7 mouse cellular contexts compared by ENCODE assay signal in the genomic region with DNA sequence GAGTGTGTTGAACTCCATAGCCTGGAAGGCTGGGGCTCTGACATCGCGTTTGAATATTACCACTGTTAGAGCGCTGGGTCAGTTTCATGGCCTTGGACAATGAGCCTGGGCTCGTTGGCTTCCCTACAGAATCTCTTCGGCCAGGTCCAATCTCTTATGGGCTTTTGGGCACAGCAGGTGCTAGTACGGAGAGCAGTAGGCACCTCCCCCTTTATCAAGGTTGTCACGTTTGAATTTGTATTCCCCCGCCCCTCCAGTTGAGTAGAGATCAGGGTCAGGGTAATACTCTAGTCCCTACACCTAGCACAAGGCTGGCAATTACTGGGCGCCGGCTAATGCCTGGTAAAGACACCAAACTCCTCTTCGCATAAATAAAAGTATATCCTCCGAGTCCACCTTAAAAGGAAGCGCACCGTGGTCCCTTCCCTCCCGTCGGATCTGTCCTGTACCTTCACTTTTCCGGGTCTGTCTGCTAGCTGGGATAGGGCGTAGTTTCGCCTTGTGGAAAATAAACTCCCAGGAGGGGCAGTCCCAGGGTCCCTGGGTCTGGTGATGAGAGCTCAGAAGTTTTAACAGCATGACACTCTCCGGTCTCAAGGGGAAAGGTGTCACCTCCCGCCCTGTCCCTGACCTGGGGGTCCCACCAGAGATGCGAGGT. TPM values are rescaled to one million over a fixed set of nuclear protein-coding genes. Genes with fewer than 3 reads are reported as not detected.
DNase-seq lines count a peak whose midpoint lies in the region; ATAC-seq and TF ChIP-seq lines count a peak whose summit lies in the region.

No protein-coding gene starts in this region.

- no peak for DNase-seq in lung, embryonic 14.5 days
- DNase-seq in lung, postnatal 10 days, result no peak
- no peak for DNase-seq in thymus, postnatal 10 days (ENCODE audit: low spot score in 2 of 2)

- under 1% methylated on average over 22 of the region's 22 CpGs for WGBS in lung, embryonic 14.5 days
- WGBS in embryonic facial prominence, embryonic 12.5 days, result under 1% methylated on average over 22 of the region's 22 CpGs
- WGBS in hindbrain, embryonic 16.5 days, result under 1% methylated on average over 22 of the region's 22 CpGs
- under 1% methylated on average over 22 of the region's 22 CpGs for WGBS in midbrain, embryonic 16.5 days

- peak overlapping the region; percentile 80 for H3K4me2 ChIP-seq in lung, embryonic 14.5 days
- peak overlapping the region; percentile 89 for H3K4me2 ChIP-seq in embryonic facial prominence, embryonic 12.5 days (replicated peaks)
- H3K4me2 ChIP-seq in hindbrain, embryonic 16.5 days (ENCODE audit: low read length), result peak overlapping the region; percentile 96
- H3K4me2 ChIP-seq in midbrain, embryonic 16.5 days (ENCODE audit: low read length), result peak overlapping the region; percentile 79

- H3K27ac ChIP-seq in lung, embryonic 14.5 days (ENCODE audit: low read depth), result no peak overlapping the region
- H3K27ac ChIP-seq in embryonic facial prominence, embryonic 12.5 days, result no peak overlapping the region
- no peak overlapping the region for H3K27ac ChIP-seq in hindbrain, embryonic 16.5 days (ENCODE audit: low read depth, low read length)
- H3K27ac ChIP-seq in midbrain, embryonic 16.5 days (ENCODE audit: low read length), result no peak overlapping the region

- TF ChIP-seq CTCF in lung, embryonic 14.5 days (IDR thresholded peaks at IDR 0.05; ENCODE audit: low read depth), result no peak

- H3K36me3 ChIP-seq in lung, embryonic 14.5 days (ENCODE audit: insufficient read depth), result 0 out of 2 replicates have a peak, but pooled peaks cover 3% of the 10 kb centered on the region
- no peaks in the 10 kb centered on the region for H3K36me3 ChIP-seq in embryonic facial prominence, embryonic 12.5 days
- H3K36me3 ChIP-seq in hindbrain, embryonic 16.5 days (ENCODE audit: control insufficient read depth, insufficient read depth, low read length), result no peaks in the 10 kb centered on the region
- no peaks in the 10 kb centered on the region for H3K36me3 ChIP-seq in midbrain, embryonic 16.5 days (ENCODE audit: control insufficient read depth, insufficient read depth, low read length)

- no peak; the same call in 1 of the 2 replicates for ATAC-seq in lung, embryonic 14.5 days (ENCODE audit: insufficient read depth)
- peak; percentile 8; the same call in 1 of the 2 replicates for ATAC-seq in embryonic facial prominence, embryonic 12.5 days (ENCODE audit: insufficient number of reproducible peaks, insufficient read depth, low FRiP score, low TSS enrichment)
- peak; percentile 40 for ATAC-seq in hindbrain, embryonic 16.5 days
- ATAC-seq in midbrain, embryonic 16.5 days, result peak; percentile 5; the same call in 1 of the 2 replicates
- ATAC-seq in activated CD4-positive, CD25-positive, alpha-beta regulatory T cell, adult 4 months, result no peak

- H3K27me3 ChIP-seq in lung, embryonic 14.5 days (ENCODE audit: insufficient read depth, low read length), result peaks cover 20% of the 10 kb centered on the region
- peaks cover 37% of the 10 kb centered on the region for H3K27me3 ChIP-seq in embryonic facial prominence, embryonic 12.5 days
- peaks cover 4% of the 10 kb centered on the region for H3K27me3 ChIP-seq in hindbrain, embryonic 16.5 days (replicated peaks; ENCODE audit: control insufficient read depth, insufficient read depth, low read length)
- H3K27me3 ChIP-seq in midbrain, embryonic 16.5 days (ENCODE audit: control insufficient read depth, insufficient read depth, low read depth, low read length), result no peaks in the 10 kb centered on the region

- H3K9ac ChIP-seq in lung, embryonic 14.5 days, result peak overlapping the region; percentile 63
- peak overlapping the region; percentile 62 for H3K9ac ChIP-seq in embryonic facial prominence, embryonic 12.5 days
- peak overlapping the region; percentile 68 for H3K9ac ChIP-seq in hindbrain, embryonic 16.5 days (ENCODE audit: low read depth, low read length)
- peak overlapping the region; percentile 67 for H3K9ac ChIP-seq in midbrain, embryonic 16.5 days (ENCODE audit: low read depth, low read length)

- H3K4me3 ChIP-seq in lung, embryonic 14.5 days (ENCODE audit: low read depth, low read length), result peak overlapping the region; percentile 79
- H3K4me3 ChIP-seq in embryonic facial prominence, embryonic 12.5 days, result peak overlapping the region; percentile 94
- H3K4me3 ChIP-seq in hindbrain, embryonic 16.5 days (ENCODE audit: low read length), result peak overlapping the region; percentile 64
- peak overlapping the region; percentile 70 for H3K4me3 ChIP-seq in midbrain, embryonic 16.5 days (ENCODE audit: low read depth, low read length)

- H3K9me3 ChIP-seq in lung, embryonic 14.5 days (ENCODE audit: low read depth, low read length), result no peaks in the 10 kb centered on the region
- no peaks in the 10 kb centered on the region for H3K9me3 ChIP-seq in embryonic facial prominence, embryonic 12.5 days
- H3K9me3 ChIP-seq in hindbrain, embryonic 16.5 days (ENCODE audit: control insufficient read depth, low read length), result no peaks in the 10 kb centered on the region
- no peaks in the 10 kb centered on the region for H3K9me3 ChIP-seq in midbrain, embryonic 16.5 days (replicated peaks; ENCODE audit: control insufficient read depth, low read length, poor library complexity, severe bottlenecking)

- H3K4me1 ChIP-seq in lung, embryonic 14.5 days (ENCODE audit: insufficient read depth), result peaks cover 9% of the 10 kb centered on the region
- peaks cover 37% of the 10 kb centered on the region for H3K4me1 ChIP-seq in embryonic facial prominence, embryonic 12.5 days
- peaks cover 30% of the 10 kb centered on the region for H3K4me1 ChIP-seq in hindbrain, embryonic 16.5 days (ENCODE audit: control insufficient read depth, insufficient read depth, low read depth, low read length)
- H3K4me1 ChIP-seq in midbrain, embryonic 16.5 days (ENCODE audit: control insufficient read depth, insufficient read depth, low read length), result peaks cover 12% of the 10 kb centered on the region

RNA-seq across cellular contexts. Expression of gene Dph1, which starts 1.2 kb away (rescaled TPM):
- polyA plus RNA-seq in lung, embryonic 14.5 days (2014; fragmentation: Nextera tagmentation; extraction: Ambion mirVana), result 25.0 and 26.5 TPM in 2 replicates
- 22.6 and 23.3 TPM in 2 replicates for polyA plus RNA-seq in embryonic facial prominence, embryonic 12.5 days (2016; fragmentation: Nextera tagmentation; extraction: Ambion mirVana)
- 15.4 and 15.7 TPM in 2 replicates for polyA plus RNA-seq in hindbrain, embryonic 16.5 days (2015; fragmentation: Nextera tagmentation; extraction: Ambion mirVana)
- polyA plus RNA-seq in midbrain, embryonic 16.5 days (2015; fragmentation: Nextera tagmentation; extraction: Ambion mirVana), result 12.5 and 14.0 TPM in 2 replicates
- 1 to 10 TPM; 8.3 to 9.6 TPM for polyA plus RNA-seq in activated CD4-positive, CD25-positive, alpha-beta regulatory T cell, adult 4 months (2017; shearing (Covaris generic))

RNA-seq across cellular contexts. Expression of gene Rtn4rl1, which starts 3.7 kb away (rescaled TPM):
- polyA plus RNA-seq in lung, embryonic 14.5 days (2014; fragmentation: Nextera tagmentation; extraction: Ambion mirVana), result 1.1 and 1.5 TPM in 2 replicates
- 5.1 and 5.7 TPM in 2 replicates for polyA plus RNA-seq in embryonic facial prominence, embryonic 12.5 days (2016; fragmentation: Nextera tagmentation; extraction: Ambion mirVana)
- polyA plus RNA-seq in hindbrain, embryonic 16.5 days (2015; fragmentation: Nextera tagmentation; extraction: Ambion mirVana), result 10.6 and 10.7 TPM in 2 replicates
- 17.8 and 19.7 TPM in 2 replicates for polyA plus RNA-seq in midbrain, embryonic 16.5 days (2015; fragmentation: Nextera tagmentation; extraction: Ambion mirVana)
- 1 to 10 TPM; 1.6 to 1.8 TPM for polyA plus RNA-seq in activated CD4-positive, CD25-positive, alpha-beta regulatory T cell, adult 4 months (2017; shearing (Covaris generic))

RNA-seq across cellular contexts. Expression of gene Ovca2, which starts 11.2 kb away (rescaled TPM):
- polyA plus RNA-seq in lung, embryonic 14.5 days (2014; fragmentation: Nextera tagmentation; extraction: Ambion mirVana), result 28.6 and 29.9 TPM in 2 replicates
- 30.0 and 31.5 TPM in 2 replicates for polyA plus RNA-seq in embryonic facial prominence, embryonic 12.5 days (2016; fragmentation: Nextera tagmentation; extraction: Ambion mirVana)
- polyA plus RNA-seq in hindbrain, embryonic 16.5 days (2015; fragmentation: Nextera tagmentation; extraction: Ambion mirVana), result 14.4 and 14.5 TPM in 2 replicates
- polyA plus RNA-seq in midbrain, embryonic 16.5 days (2015; fragmentation: Nextera tagmentation; extraction: Ambion mirVana), result 13.3 and 14.5 TPM in 2 replicates
- 10 to 100 TPM; 28.4 to 32.8 TPM for polyA plus RNA-seq in activated CD4-positive, CD25-positive, alpha-beta regulatory T cell, adult 4 months (2017; shearing (Covaris generic))

RNA-seq across cellular contexts. Expression of gene Hic1, which starts 20.5 kb away (rescaled TPM):
- 14.0 and 15.6 TPM in 2 replicates for polyA plus RNA-seq in lung, embryonic 14.5 days (2014; fragmentation: Nextera tagmentation; extraction: Ambion mirVana)
- polyA plus RNA-seq in embryonic facial prominence, embryonic 12.5 days (2016; fragmentation: Nextera tagmentation; extraction: Ambion mirVana), result 39.2 and 44.8 TPM in 2 replicates
- 1.9 and 2.2 TPM in 2 replicates for polyA plus RNA-seq in hindbrain, embryonic 16.5 days (2015; fragmentation: Nextera tagmentation; extraction: Ambion mirVana)
- 1.3 and 1.8 TPM in 2 replicates for polyA plus RNA-seq in midbrain, embryonic 16.5 days (2015; fragmentation: Nextera tagmentation; extraction: Ambion mirVana)
- under 1 TPM in 1 of 2 experiments, not detected in 1; 0.38 TPM for polyA plus RNA-seq in activated CD4-positive, CD25-positive, alpha-beta regulatory T cell, adult 4 months (2017; shearing (Covaris generic))

Comparison
In these comparisons a context has a peak if more than half of its experiments do, and no peak if none do; other contexts are left out.
1. ATAC-seq: peak in embryonic facial prominence, embryonic 12.5 days (single experiment), hindbrain, embryonic 16.5 days (single experiment) and midbrain, embryonic 16.5 days (single experiment); none in lung, embryonic 14.5 days (single experiment) and activated CD4-positive, CD25-positive, alpha-beta regulatory T cell, adult 4 months (single experiment).
2. Peak in every context shown above with its lines, with median percentiles within 50 percentile points of each other: H3K4me2 ChIP-seq, H3K4me3 ChIP-seq and H3K9ac ChIP-seq.